ENCODE assay signal across 9 mouse cellular contexts in the genomic region with DNA sequence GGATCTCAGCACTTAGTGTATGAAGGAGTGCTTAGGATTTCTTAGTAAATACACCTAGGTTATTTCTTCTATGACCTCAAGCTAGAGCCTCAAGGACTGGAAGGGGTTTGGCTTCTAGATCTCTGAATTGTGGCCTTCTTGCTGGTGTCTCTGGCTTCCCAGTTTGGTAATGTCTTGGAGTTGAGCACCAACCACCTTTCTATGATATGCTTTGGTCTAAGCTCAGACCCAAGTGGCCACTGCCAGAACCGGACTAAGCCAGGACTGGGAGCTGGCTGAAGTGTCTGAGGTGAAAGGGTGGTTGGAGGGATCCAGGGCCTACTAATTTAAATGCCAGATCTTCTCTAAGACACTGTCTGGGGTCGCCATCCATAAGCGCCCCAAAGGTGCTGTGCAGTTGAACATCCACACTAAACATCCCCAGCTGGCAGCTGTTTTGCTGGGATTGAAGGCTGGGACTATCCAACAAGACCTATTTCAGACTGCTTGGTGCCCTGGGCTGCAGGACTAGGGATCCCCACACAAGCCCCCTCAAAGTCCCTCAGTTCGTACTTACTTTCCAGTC. TPM values are rescaled to one million over a fixed set of nuclear protein-coding genes. Genes with fewer than 3 reads are reported as not detected.
A peak's percentile ranks its signal among the peaks of the same experiment; 100 is the strongest.
DNase-seq lines count a peak whose midpoint lies in the region; ATAC-seq lines count a peak whose summit lies in the region.
"Had no signal": no experiment of that assay in that cellular context is flagged by ENCODE, and none has a peak within 500 bp of the region (broad histone marks: within the 10 kb centered on the region; RNA-seq: fewer than 3 reads in every experiment).

No protein-coding gene starts in this region.

- intact Hi-C loops in heart, postnatal 14 days (cut with DNase I) = no loop called here

- DNase-seq in heart, adult 11 months = peak; percentile 79
- no peak for DNase-seq in forebrain, embryonic 14.5 days (ENCODE audit: low spot score)
- no peak for DNase-seq in right cerebral cortex, postnatal 14 days
- DNase-seq in right cerebral cortex, postnatal 10 days (ENCODE audit: low spot score in 2 of 2) = no peak
- DNase-seq in heart, postnatal 14 days = no peak
- DNase-seq: gastrocnemius, postnatal 10 days had no signal

- H3K9me3 ChIP-seq in heart, embryonic 12.5 days (replicated peaks) = no peaks in the 10 kb centered on the region
- no peaks in the 10 kb centered on the region for H3K9me3 ChIP-seq in forebrain, embryonic 14.5 days (replicated peaks; ENCODE audit: control insufficient read depth, low read length)
- H3K9me3 ChIP-seq in kidney, embryonic 15.5 days (replicated peaks) = no peaks in the 10 kb centered on the region
- H3K9me3 ChIP-seq in neural tube, embryonic 13.5 days = no peaks in the 10 kb centered on the region

- no peak for ATAC-seq in heart, embryonic 12.5 days (ENCODE audit: insufficient number of reproducible peaks, low FRiP score)
- no peak for ATAC-seq in forebrain, embryonic 14.5 days
- ATAC-seq in kidney, embryonic 15.5 days (replicated peaks; ENCODE audit: low FRiP score) = no peak
- no peak for ATAC-seq in neural tube, embryonic 13.5 days (ENCODE audit: low read depth)

- peaks cover 58% of the 10 kb centered on the region for H3K27me3 ChIP-seq in heart, embryonic 12.5 days (replicated peaks)
- H3K27me3 ChIP-seq in forebrain, embryonic 14.5 days (replicated peaks; ENCODE audit: control insufficient read depth, insufficient read depth, low read length) = peaks cover 76% of the 10 kb centered on the region
- no peaks in the 10 kb centered on the region for H3K27me3 ChIP-seq in kidney, embryonic 15.5 days
- H3K27me3 ChIP-seq in neural tube, embryonic 13.5 days = peaks cover 20% of the 10 kb centered on the region; the same call in 1 of the 2 replicates

- no peak overlapping the region for H3K9ac ChIP-seq in heart, embryonic 12.5 days
- H3K9ac ChIP-seq in forebrain, embryonic 14.5 days (ENCODE audit: low read length) = no peak overlapping the region
- 0 out of 2 replicates have a peak overlapping the region, but pooled peaks have one; percentile 59 for H3K9ac ChIP-seq in kidney, embryonic 15.5 days
- peak overlapping the region; percentile 78 for H3K9ac ChIP-seq in neural tube, embryonic 13.5 days

- peaks cover 44% of the 10 kb centered on the region for H3K4me1 ChIP-seq in heart, embryonic 12.5 days (replicated peaks)
- H3K4me1 ChIP-seq in forebrain, embryonic 14.5 days (ENCODE audit: control insufficient read depth, insufficient read depth, low read length) = peaks cover 7% of the 10 kb centered on the region; the same call in 1 of the 2 replicates
- peaks cover 43% of the 10 kb centered on the region for H3K4me1 ChIP-seq in kidney, embryonic 15.5 days
- peaks cover 68% of the 10 kb centered on the region for H3K4me1 ChIP-seq in neural tube, embryonic 13.5 days (replicated peaks)

- no peak overlapping the region for H3K27ac ChIP-seq in heart, embryonic 12.5 days (ENCODE audit: poor library complexity, severe bottlenecking)
- no peak overlapping the region for H3K27ac ChIP-seq in forebrain, embryonic 14.5 days (ENCODE audit: low read depth, low read length)
- peak overlapping the region; percentile 99 for H3K27ac ChIP-seq in kidney, embryonic 15.5 days
- no peak overlapping the region for H3K27ac ChIP-seq in neural tube, embryonic 13.5 days (replicated peaks)

- no peaks in the 10 kb centered on the region for H3K36me3 ChIP-seq in heart, embryonic 12.5 days
- H3K36me3 ChIP-seq in forebrain, embryonic 14.5 days (ENCODE audit: control insufficient read depth, insufficient read depth, low read length) = no peaks in the 10 kb centered on the region
- H3K36me3 ChIP-seq in kidney, embryonic 15.5 days = no peaks in the 10 kb centered on the region
- H3K36me3 ChIP-seq in neural tube, embryonic 13.5 days = no peaks in the 10 kb centered on the region

- 61% methylated on average over 4 of the region's 4 CpGs for WGBS in heart, embryonic 12.5 days
- WGBS in forebrain, embryonic 14.5 days = 38% methylated on average over 4 of the region's 4 CpGs
- whole genome bisulfite sequencing in kidney, embryonic 15.5 days = 72% methylated on average over 4 of the region's 4 CpGs
- 42% methylated on average over 4 of the region's 4 CpGs for WGBS in neural tube, embryonic 13.5 days

- H3K4me2 ChIP-seq in heart, embryonic 12.5 days = no peak overlapping the region
- H3K4me2 ChIP-seq in forebrain, embryonic 14.5 days (ENCODE audit: low read length) = peak overlapping the region; percentile 92
- peak overlapping the region; percentile 87 for H3K4me2 ChIP-seq in kidney, embryonic 15.5 days
- H3K4me2 ChIP-seq in neural tube, embryonic 13.5 days = peak overlapping the region; percentile 91

- H3K4me3 ChIP-seq in heart, embryonic 12.5 days = no peak overlapping the region
- H3K4me3 ChIP-seq in forebrain, embryonic 14.5 days (ENCODE audit: low read depth, low read length) = no peak overlapping the region
- H3K4me3 ChIP-seq in kidney, embryonic 15.5 days (replicated peaks) = peak overlapping the region; percentile 71
- H3K4me3 ChIP-seq in neural tube, embryonic 13.5 days = peak overlapping the region; percentile 91

RNA-seq across cellular contexts. Expression of a gene that starts 3.0 kb away (rescaled TPM):
- polyA plus RNA-seq in heart, embryonic 12.5 days (2016; fragmentation: Nextera tagmentation; extraction: Ambion mirVana) = 4.7 and 5.6 TPM in 2 replicates
- polyA plus RNA-seq in forebrain, embryonic 14.5 days (2014; fragmentation: Nextera tagmentation; extraction: Ambion mirVana) = 4.4 and 4.6 TPM in 2 replicates
- polyA plus RNA-seq in kidney, embryonic 15.5 days (2015; fragmentation: Nextera tagmentation; extraction: Ambion mirVana) = 37.0 and 39.5 TPM in 2 replicates
- polyA plus RNA-seq in neural tube, embryonic 13.5 days (2015; fragmentation: Nextera tagmentation; extraction: Ambion mirVana) = 16.9 and 20.4 TPM in 2 replicates
- total RNA-seq in heart, postnatal 14 days (2021) = 1 to 10 TPM; 1.8 to 2.6 TPM

RNA-seq across cellular contexts. Expression of a gene that starts 27.1 kb away (rescaled TPM):
- polyA plus RNA-seq in heart, embryonic 12.5 days (2016; fragmentation: Nextera tagmentation; extraction: Ambion mirVana) = 1.0 and 1.3 TPM in 2 replicates
- polyA plus RNA-seq in forebrain, embryonic 14.5 days (2014; fragmentation: Nextera tagmentation; extraction: Ambion mirVana) = 0.31 TPM in 1 of 2 replicates, not detected in the other
- 0.90 and 1.1 TPM in 2 replicates for polyA plus RNA-seq in kidney, embryonic 15.5 days (2015; fragmentation: Nextera tagmentation; extraction: Ambion mirVana)
- polyA plus RNA-seq in neural tube, embryonic 13.5 days (2015; fragmentation: Nextera tagmentation; extraction: Ambion mirVana) = 0.54 TPM in 1 of 2 replicates, not detected in the other
- total RNA-seq in heart, postnatal 14 days (2021) = 1 to 10 TPM in 1 of 2 experiments, under 1 TPM in 1; 0.76 to 1.0 TPM

Comparison
In these comparisons a context has a peak if more than half of its experiments do, and no peak if none do; other contexts are left out.
1. H3K4me3 ChIP-seq: peak in kidney, embryonic 15.5 days (single experiment) and neural tube, embryonic 13.5 days (single experiment); none in heart, embryonic 12.5 days (single experiment) and forebrain, embryonic 14.5 days (single experiment).
2. H3K9ac ChIP-seq: peak in kidney, embryonic 15.5 days (single experiment) and neural tube, embryonic 13.5 days (single experiment); none in heart, embryonic 12.5 days (single experiment) and forebrain, embryonic 14.5 days (single experiment).